Mouse (Mus musculus) testis, adult 2 months (tissue): Measurements from ENCODE around the gene Clpsl2. TPM values are rescaled to one million over a fixed set of nuclear protein-coding genes. Genes with fewer than 3 reads are reported as not detected.

Source experiments
- H3K27ac ChIP-seq: fragments of 200-500 bp; 2 replicates; pipeline ENCODE4 v1.5.1; 2012; ENCODE audit warnings: low read depth, low read length; ENCODE audit not compliant: control insufficient read depth, insufficient read depth
- H3K27me3 ChIP-seq: fragments of 200-500 bp; 2 replicates; pipeline ENCODE4 v1.6.1; 2012; ENCODE audit warnings: mild to moderate bottlenecking, low read length, moderate library complexity; ENCODE audit not compliant: control insufficient read depth, insufficient read depth
- H3K36me3 ChIP-seq: fragments of 200-500 bp; 2 replicates; pipeline ENCODE4 v1.6.1; 2012; ENCODE audit warnings: mild to moderate bottlenecking, low read length; ENCODE audit not compliant: control insufficient read depth, insufficient read depth
- H3K4me1 ChIP-seq: fragments of 200-500 bp; 2 replicates; pipeline ENCODE4 v1.6.1; 2012; ENCODE audit warnings: low read length; ENCODE audit not compliant: control insufficient read depth, insufficient read depth
- H3K4me3 ChIP-seq: fragments of 200-500 bp; 2 replicates; pipeline ENCODE4 v1.5.1; 2012; ENCODE audit warnings: low read depth, mild to moderate bottlenecking, low read length, moderate library complexity, mixed read lengths; ENCODE audit not compliant: control insufficient read depth
- CTCF ChIP-seq: fragments of 200-500 bp; IDR thresholded peaks from 2 replicates; pipeline ENCODE4 v1.5.1; 2012; ENCODE audit warnings: low read depth, mild to moderate bottlenecking, inconsistent platforms, low read length, moderate library complexity; ENCODE audit not compliant: control insufficient read depth, insufficient read depth, insufficient replicate concordance
- POLR2A ChIP-seq: fragments of 200-500 bp; IDR thresholded peaks from 2 replicates; pipeline ENCODE4 v1.6.1; 2012; ENCODE audit warnings: low read depth, mild to moderate bottlenecking, inconsistent platforms, low read length, moderate library complexity; ENCODE audit not compliant: control insufficient read depth
- polyA plus RNA-seq: library from polyadenylated mRNA; depleted of rRNA; stranded (reverse); fragments of >200 nt; gene quantifications from 2 replicates; pipeline ENCODE4 v1.2.3, GENCODE M21; 2012; rRNA removed

Gene Clpsl2
- polyA plus RNA-seq, 1 experiment, result not detected

DNA sequence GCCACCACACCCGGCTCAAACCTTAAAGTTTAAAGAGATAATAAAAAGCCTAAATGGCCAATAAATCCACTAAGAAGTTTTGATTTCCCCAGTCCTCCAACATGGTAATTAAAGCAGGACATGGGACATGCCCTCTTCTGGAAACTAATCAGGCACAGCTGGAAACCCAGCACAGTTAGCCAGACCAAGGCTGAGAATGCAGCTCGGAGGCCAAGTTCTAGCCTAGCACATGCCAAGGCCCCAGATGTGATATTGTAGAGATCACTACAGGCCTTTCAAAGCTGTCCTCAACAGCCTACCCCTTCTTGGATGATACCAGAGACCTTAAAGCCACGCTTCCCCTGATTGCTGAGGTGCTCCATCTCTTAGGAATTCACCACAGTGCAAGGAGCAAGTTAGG, 37.3 kb downstream of the Clpsl2 start:
- no peak overlapping the region for H3K4me3 ChIP-seq
- TF ChIP-seq POLR2A, result no peak
- no peak for TF ChIP-seq CTCF
- no peak overlapping the region for H3K27ac ChIP-seq
- H3K4me1 ChIP-seq, result no peaks in the 10 kb centered on the region; the same call in 1 of the 2 replicates
- no peaks in the 10 kb centered on the region for H3K27me3 ChIP-seq
- peaks cover 3% of the 10 kb centered on the region for H3K36me3 ChIP-seq

DNA sequence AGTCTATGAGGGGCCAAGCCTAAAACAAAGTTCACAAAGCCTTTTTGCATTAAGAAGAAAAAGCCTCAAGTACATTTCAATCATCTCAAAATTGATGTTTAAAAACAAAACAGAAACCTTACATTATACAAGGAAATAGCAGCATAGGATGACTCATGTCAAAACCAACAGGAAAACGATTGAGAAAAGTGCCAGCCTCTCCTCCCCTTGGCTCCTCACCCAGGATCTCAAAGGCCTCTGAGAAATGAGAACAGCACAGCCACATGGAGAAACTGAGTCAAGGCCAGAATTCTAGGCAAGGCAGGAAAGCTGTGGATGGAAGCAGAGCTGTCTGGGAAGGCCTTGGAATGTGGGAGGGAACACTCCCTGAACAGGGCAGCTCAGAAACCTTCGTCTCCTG, 39.4 kb downstream of the Clpsl2 start:
- peaks cover 5% of the 10 kb centered on the region for H3K36me3 ChIP-seq
- H3K27ac ChIP-seq, result no peak overlapping the region

GRCm38 (mm10) chr17:28590596-28590995, 41.4 kb downstream of the Clpsl2 start:
- Histone ChIP-seq H3K4me1 (no peaks in the 10 kb centered on the region; the same call in 1 of the 2 replicates), H3K27ac (no peak overlapping the region), H3K4me3 (no peak overlapping the region), H3K36me3 (peaks cover 6% of the 10 kb centered on the region), H3K27me3 (no peaks in the 10 kb centered on the region)
- TF ChIP-seq POLR2A, result no peak
- TF ChIP-seq CTCF, result no peak

More for the DNA sequence above, 39.4 kb downstream of the Clpsl2 start:
- Histone ChIP-seq H3K27me3 (no peaks in the 10 kb centered on the region), H3K4me3 (no peak overlapping the region), H3K4me1 (no peaks in the 10 kb centered on the region; the same call in 1 of the 2 replicates)
- no peak for TF ChIP-seq CTCF
- TF ChIP-seq POLR2A, result no peak

DNA sequence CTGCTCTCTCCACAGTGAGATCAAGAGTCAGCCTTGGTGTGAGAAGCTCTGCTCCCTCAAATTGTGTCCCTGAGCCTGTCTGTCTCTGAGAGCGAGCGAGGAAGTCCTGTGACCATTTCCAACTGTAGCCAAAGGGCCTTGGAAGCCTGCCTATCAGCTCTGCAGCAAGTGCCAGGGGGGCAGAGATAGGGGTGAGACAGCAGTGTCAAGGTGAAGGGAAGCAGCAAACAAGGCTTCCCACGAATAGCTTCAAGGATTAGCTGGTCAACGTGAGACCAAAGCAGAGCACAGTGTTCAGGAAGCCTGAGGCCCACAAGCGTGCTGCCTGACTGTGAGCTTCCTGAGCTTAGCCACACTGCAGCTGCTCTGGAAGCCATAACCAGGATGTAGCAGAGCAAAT, 42.3 kb downstream of the Clpsl2 start:
- Histone ChIP-seq H3K27me3 (no peaks in the 10 kb centered on the region), H3K36me3 (peaks cover 6% of the 10 kb centered on the region), H3K27ac (peak overlapping the region; percentile 75), H3K4me1 (no peaks in the 10 kb centered on the region; the same call in 1 of the 2 replicates), H3K4me3 (no peak overlapping the region)
- TF ChIP-seq POLR2A (no peak), CTCF (no peak)

DNA sequence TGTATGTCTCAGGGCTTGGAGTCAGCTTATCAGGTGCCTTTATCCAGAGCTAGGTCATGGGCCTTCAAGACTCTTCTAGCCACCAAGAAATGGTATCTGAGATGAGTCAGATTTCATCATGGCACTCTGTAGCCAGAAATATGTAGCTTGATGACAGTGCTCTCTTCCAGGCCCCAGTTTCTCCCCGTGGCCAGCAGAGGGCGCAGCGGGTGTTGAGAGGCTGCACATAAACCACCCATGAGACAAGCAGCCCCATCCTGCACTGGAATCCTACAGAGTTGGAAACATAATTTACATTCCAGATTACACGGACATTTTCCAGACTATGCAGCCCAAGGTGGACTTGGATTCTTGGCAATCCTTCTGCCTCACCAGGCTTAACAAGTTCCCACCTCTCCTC, 43.8 kb downstream of the Clpsl2 start:
- H3K4me3 ChIP-seq, result no peak overlapping the region
- no peak for TF ChIP-seq POLR2A
- peak; percentile 73 for TF ChIP-seq CTCF
- no peaks in the 10 kb centered on the region for H3K27me3 ChIP-seq
- H3K36me3 ChIP-seq, result peaks cover 8% of the 10 kb centered on the region
- H3K27ac ChIP-seq, result no peak overlapping the region
- no peaks in the 10 kb centered on the region; the same call in 1 of the 2 replicates for H3K4me1 ChIP-seq

DNA sequence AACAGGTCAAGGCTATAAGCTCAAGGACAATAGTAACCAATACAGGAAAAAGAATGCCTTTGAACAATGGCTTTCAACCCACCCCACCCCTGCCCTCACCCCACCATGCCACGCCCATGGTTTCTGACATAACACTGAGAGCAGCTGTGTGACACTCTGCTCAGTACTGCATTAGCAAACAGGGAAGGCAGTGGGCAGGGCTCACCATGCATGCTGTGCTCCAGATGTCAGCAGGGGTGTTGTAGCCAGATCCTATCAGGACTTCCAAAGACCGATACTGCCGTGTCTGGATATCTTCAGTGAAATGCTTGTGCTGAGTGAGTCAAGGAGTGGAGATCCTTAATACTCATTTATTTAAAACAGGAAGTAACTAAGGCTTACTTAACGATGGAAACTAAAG, 44.8 kb downstream of the Clpsl2 start:
- peak overlapping the region; percentile 37; the same call in 1 of the 2 replicates for H3K4me3 ChIP-seq
- H3K36me3 ChIP-seq, result peaks cover 7% of the 10 kb centered on the region
- TF ChIP-seq CTCF, result no peak
- H3K4me1 ChIP-seq, result no peaks in the 10 kb centered on the region
- peak overlapping the region; percentile 63 for H3K27ac ChIP-seq
- no peaks in the 10 kb centered on the region for H3K27me3 ChIP-seq

DNA sequence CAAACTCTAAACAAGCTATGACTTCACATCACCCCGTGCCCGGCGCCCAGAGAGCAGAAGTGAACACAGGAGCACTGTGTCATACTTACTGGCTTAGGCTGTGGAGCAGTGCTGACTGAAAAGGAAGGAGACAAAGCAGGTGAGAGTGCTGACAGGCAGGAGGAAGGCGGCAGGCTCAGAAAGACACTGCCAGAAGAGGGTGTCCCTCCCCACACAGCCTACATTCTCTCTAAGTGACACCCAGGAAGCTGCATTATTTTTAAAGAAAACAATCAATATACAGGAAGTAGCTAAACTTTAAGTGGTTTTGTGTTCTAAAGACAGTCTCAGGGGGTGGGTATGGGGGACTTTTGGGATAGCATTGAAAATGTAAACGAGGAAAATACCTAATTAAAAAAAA, 51.6 kb downstream of the Clpsl2 start:
- peaks cover 14% of the 10 kb centered on the region for H3K36me3 ChIP-seq
- H3K4me3 ChIP-seq, result no peak overlapping the region
- H3K27me3 ChIP-seq, result no peaks in the 10 kb centered on the region
- no peak for TF ChIP-seq POLR2A
- no peak for TF ChIP-seq CTCF
- H3K4me1 ChIP-seq, result no peaks in the 10 kb centered on the region
- H3K27ac ChIP-seq, result no peak overlapping the region

GRCm38 (mm10) chr17:28601557-28602250, 52.5 kb downstream of the Clpsl2 start:
- H3K4me1 ChIP-seq, result no peaks in the 10 kb centered on the region
- no peak overlapping the region for H3K4me3 ChIP-seq
- H3K36me3 ChIP-seq, result peaks cover 14% of the 10 kb centered on the region
- TF ChIP-seq CTCF, result no peak
- no peaks in the 10 kb centered on the region for H3K27me3 ChIP-seq
- no peak overlapping the region for H3K27ac ChIP-seq

Other genes with a start within 250 kb of the Clpsl2 start
- 4.3 and 4.4 TPM in 2 replicates for gene Fance, start 235.9 kb upstream of the Clpsl2 start, polyA plus RNA-seq
- 444 and 603 TPM in 2 replicates for gene Rpl10a, start 220.9 kb upstream of the Clpsl2 start, polyA plus RNA-seq
- 3.2 and 4.3 TPM in 2 replicates for gene Tead3, start 198.6 kb upstream of the Clpsl2 start, polyA plus RNA-seq
- gene Tulp1, start 184.2 kb upstream of the Clpsl2 start, polyA plus RNA-seq, result 0.12 and 0.36 TPM in 2 replicates
- 19.8 and 22.7 TPM in 2 replicates for gene Fkbp5, start 31.9 kb upstream of the Clpsl2 start, polyA plus RNA-seq
- gene Armc12, start 18.6 kb upstream of the Clpsl2 start, polyA plus RNA-seq, result 513 and 515 TPM in 2 replicates
- 2.5 and 4.1 TPM in 2 replicates for gene Clps, start 11.4 kb downstream of the Clpsl2 start, polyA plus RNA-seq
- 0.10 TPM in 1 of 2 replicates, not detected in the other for gene Lhfpl5, start 26.2 kb downstream of the Clpsl2 start, polyA plus RNA-seq
- gene Srpk1, start 73.3 kb downstream of the Clpsl2 start, polyA plus RNA-seq, result 167 and 171 TPM in 2 replicates
- gene Slc26a8, start 140.8 kb downstream of the Clpsl2 start, polyA plus RNA-seq, result 170 and 188 TPM in 2 replicates
- 10.9 and 14.2 TPM in 2 replicates for gene Mapk14, start 141.9 kb downstream of the Clpsl2 start, polyA plus RNA-seq
- not detected in 2 replicates for gene AC170998.1, start 176.7 kb downstream of the Clpsl2 start, polyA plus RNA-seq
- gene Mapk13, start 219.9 kb downstream of the Clpsl2 start, polyA plus RNA-seq, result 2.1 and 2.8 TPM in 2 replicates